Mouse (Mus musculus) lung, embryonic 14.5 days (tissue): ENCODE data around the gene Pparg. TPM values are rescaled to one million over a fixed set of nuclear protein-coding genes. Genes with fewer than 3 reads are reported as not detected.
A peak's percentile ranks its signal among the peaks of the same experiment; 100 is the strongest.

Experiments used
- ATAC-seq: fragments of 200-750 bp; cut with Nextera tagmentation; 2 replicates; pipeline ENCODE4 v1.8.0; 2017; ENCODE audit warnings: mild to moderate bottlenecking, moderate TSS enrichment, moderate library complexity; ENCODE audit not compliant: insufficient read depth
- DNase-seq: peaks from one replicate; pipeline ENCODE4 v3.0.0-alpha.2; 2015
- H3K27ac ChIP-seq: fragments of 300-500 bp; sonication (generic); 2 replicates; pipeline ENCODE4 v1.5.1; 2014; ENCODE audit warnings: low read depth, mild to moderate bottlenecking, moderate library complexity
- H3K27me3 ChIP-seq: fragments of 300-500 bp; sonication (generic); 2 replicates; pipeline ENCODE4 v1.6.1; 2014; ENCODE audit warnings: low read length, control low read depth; ENCODE audit not compliant: insufficient read depth
- H3K36me3 ChIP-seq: fragments of 300-500 bp; sonication (generic); 2 replicates; pipeline ENCODE4 v1.6.1; 2014; ENCODE audit warnings: control low read depth; ENCODE audit not compliant: insufficient read depth
- H3K4me1 ChIP-seq: fragments of 300-500 bp; sonication (generic); 2 replicates; pipeline ENCODE4 v1.6.1; 2014; ENCODE audit warnings: antibody characterized with exemption, control low read depth; ENCODE audit not compliant: insufficient read depth
- H3K4me2 ChIP-seq: fragments of 300-500 bp; sonication (generic); 2 replicates; pipeline ENCODE4 v1.6.1; 2014; ENCODE audit warnings: mild to moderate bottlenecking
- H3K4me3 ChIP-seq: fragments of 300-500 bp; sonication (generic); 2 replicates; pipeline ENCODE4 v1.5.1; 2014; ENCODE audit warnings: low read depth, low read length
- H3K9ac ChIP-seq: fragments of 300-500 bp; sonication (generic); 2 replicates; pipeline ENCODE4 v1.6.1; 2014
- H3K9me3 ChIP-seq: fragments of 300-500 bp; sonication (generic); 2 replicates; pipeline ENCODE4 v1.6.1; 2016; ENCODE audit warnings: low read depth, low read length, control low read depth
- CTCF ChIP-seq: IDR thresholded peaks from 2 replicates; pipeline ENCODE4 v1.5.1; 2016; ENCODE audit warnings: antibody characterized with exemption, low read depth
- WGBS: fragments of 180-500 bp; shearing (Covaris S2); extraction: QIAGEN DNeasy Blood & Tissue Kit; methylation state at CpG from one replicate; pipeline ENCODE4 v1.1.7; 2014; 5-methylcytosine and 5-hydroxymethylcytosine counted together
- polyA plus RNA-seq: library from polyadenylated mRNA; unstranded; fragments of >200 nt; fragmentation: Nextera tagmentation; extraction: Ambion mirVana; gene quantifications from 2 replicates; pipeline ENCODE4 v1.2.1, GENCODE M21; 2014

Gene Pparg
- polyA plus RNA-seq, 1 experiment from 2014 or later = 2.2 TPM

DNA sequence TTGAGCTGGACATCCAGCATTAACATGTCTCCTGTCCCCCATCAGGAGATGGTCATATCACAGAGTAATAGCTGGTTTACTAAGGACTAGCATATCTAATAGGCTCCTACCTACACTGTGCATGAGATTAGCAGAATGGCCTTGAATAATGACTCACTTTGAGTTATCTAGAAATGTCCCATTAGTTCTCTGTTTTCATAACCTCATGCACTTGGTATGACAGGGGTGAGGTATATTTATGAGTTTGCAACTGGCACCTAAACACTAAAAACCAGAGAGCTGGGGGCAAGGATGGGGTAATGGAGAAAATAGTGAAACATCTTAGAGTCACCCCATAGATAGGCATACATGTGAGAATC is 119.2 kb downstream of the Pparg start:
- Histone ChIP-seq H3K9ac (no peak overlapping the region), H3K4me2 (no peak overlapping the region), H3K4me3 (no peak overlapping the region), H3K36me3 (no peaks in the 10 kb centered on the region), H3K27me3 (no peaks in the 10 kb centered on the region), H3K4me1 (peaks cover 16% of the 10 kb centered on the region), H3K9me3 (no peaks in the 10 kb centered on the region), H3K27ac (peak overlapping the region; percentile 63)
- ATAC-seq = no peak
- TF ChIP-seq CTCF = no peak
- no peak for DNase-seq

DNA sequence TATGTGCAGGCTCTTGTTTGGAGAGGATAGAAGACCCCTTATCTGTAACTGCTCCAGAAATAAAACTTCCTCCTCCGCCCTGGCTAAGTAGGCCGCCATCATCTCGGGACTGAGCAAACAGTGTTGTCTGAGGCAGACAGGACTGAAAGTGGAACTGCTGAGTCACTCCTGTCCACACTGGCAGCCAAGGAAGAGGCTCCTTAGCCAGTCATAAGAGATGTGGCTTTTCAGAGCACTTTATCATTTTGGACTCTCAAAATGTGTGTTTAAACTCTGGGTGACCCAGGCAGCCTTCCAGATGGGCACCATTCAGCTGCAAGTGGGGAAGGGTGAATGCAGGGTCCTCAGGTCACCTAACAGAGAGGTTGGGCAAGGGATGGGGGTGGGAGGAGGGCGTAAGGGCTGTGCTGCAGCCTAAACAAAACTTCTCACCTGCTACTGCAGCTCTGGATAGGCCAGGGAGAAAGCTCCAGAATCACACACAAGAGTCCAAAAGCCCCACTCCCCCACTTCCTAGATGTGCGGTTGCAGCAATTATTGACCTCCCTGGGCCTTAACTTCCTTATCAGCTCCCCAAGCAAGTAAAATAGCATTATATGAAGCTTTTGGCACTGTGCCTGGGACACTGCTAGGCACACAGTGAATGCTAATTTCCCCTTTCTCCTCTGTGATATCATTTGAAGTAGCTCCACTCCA is 119.7 kb downstream of the Pparg start:
- H3K4me1 ChIP-seq = peaks cover 16% of the 10 kb centered on the region
- no peak overlapping the region for H3K4me3 ChIP-seq
- no peak overlapping the region for H3K4me2 ChIP-seq
- H3K27ac ChIP-seq = peak overlapping the region; percentile 63
- no peak overlapping the region for H3K9ac ChIP-seq
- DNase-seq (peak; percentile 86), ATAC-seq (peak; percentile 79)
- H3K9me3 ChIP-seq = no peaks in the 10 kb centered on the region
- TF ChIP-seq CTCF = no peak
- no peaks in the 10 kb centered on the region for H3K27me3 ChIP-seq
- 12% methylated on average over 5 of the region's 5 CpGs for WGBS
- no peaks in the 10 kb centered on the region for H3K36me3 ChIP-seq

DNA sequence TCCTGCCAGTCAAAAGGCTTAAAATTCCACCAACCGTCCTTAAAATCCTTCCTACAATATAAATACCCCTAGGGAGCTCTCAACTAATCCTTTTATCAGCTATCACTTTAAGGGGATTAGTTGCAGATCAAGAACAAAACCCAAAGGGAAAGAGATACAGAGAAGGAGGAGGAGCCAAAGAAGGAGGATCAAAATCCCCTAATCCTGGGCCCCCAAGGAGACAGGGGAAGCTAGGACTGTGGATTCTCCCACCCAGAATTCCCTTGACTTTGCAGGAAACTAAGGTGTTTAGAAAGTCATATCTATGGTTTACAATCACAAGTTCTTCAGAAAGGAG is 120.2 kb downstream of the Pparg start:
- H3K4me2 ChIP-seq = no peak overlapping the region
- TF ChIP-seq CTCF = no peak
- H3K27me3 ChIP-seq = no peaks in the 10 kb centered on the region
- H3K4me1 ChIP-seq = peaks cover 16% of the 10 kb centered on the region
- H3K27ac ChIP-seq = peak overlapping the region; percentile 63; the same call in 1 of the 2 replicates
- no peaks in the 10 kb centered on the region for H3K36me3 ChIP-seq
- H3K9me3 ChIP-seq = no peaks in the 10 kb centered on the region
- no peak for DNase-seq
- WGBS = 3% methylated on average over 1 of the region's 1 CpGs
- no peak overlapping the region for H3K9ac ChIP-seq
- no peak overlapping the region for H3K4me3 ChIP-seq
- ATAC-seq = no peak

DNA sequence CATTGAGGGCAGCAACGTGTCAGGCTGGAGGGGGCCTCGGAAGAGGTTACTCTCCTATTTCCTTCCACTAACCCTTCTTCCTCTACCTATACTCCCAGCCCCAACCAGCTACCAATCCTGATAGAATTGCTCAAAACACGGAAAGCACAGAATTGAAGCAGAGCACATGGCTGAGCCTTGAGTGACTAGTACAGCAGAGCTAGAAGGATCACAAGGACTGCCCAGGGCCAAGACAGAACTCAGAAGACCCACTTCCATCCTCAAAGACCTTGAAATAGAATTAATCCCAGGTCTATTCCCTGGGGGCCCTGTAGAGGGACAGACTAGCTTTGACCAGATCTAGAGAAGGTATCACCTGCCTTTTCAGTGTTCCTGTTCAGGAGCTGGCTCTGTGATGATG is 120.9 kb downstream of the Pparg start:
- Histone ChIP-seq H3K9ac (no peak overlapping the region), H3K27me3 (no peaks in the 10 kb centered on the region), H3K27ac (no peak overlapping the region), H3K4me2 (no peak overlapping the region), H3K4me3 (no peak overlapping the region), H3K9me3 (no peaks in the 10 kb centered on the region), H3K36me3 (no peaks in the 10 kb centered on the region), H3K4me1 (peaks cover 16% of the 10 kb centered on the region)
- no peak for TF ChIP-seq CTCF
- DNase-seq (no peak), ATAC-seq (no peak)
- WGBS = 48% methylated on average over 3 of the region's 3 CpGs

DNA sequence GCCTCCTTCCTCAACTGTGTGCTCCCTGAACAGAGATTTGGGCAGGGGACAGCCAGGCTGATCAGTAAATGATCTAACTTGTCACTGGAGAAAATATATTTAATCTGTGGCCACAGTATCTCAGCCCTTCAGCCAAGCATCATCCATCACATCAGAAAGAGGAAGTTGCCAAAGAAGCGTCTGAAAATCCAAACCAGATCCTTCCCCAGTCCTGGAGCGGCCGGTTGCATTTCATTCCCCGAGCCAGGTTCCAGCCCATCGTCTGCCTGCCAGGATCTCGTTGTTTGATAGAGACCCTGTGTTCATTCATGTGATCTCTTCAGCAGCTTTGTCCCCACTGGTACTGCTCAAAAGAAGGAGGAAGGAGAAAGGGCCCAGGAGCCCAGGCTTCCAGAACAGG is 124.9 kb downstream of the Pparg start:
- H3K4me3 ChIP-seq = no peak overlapping the region
- no peaks in the 10 kb centered on the region for H3K36me3 ChIP-seq
- ATAC-seq (no peak), DNase-seq (peak; percentile 62)
- no peaks in the 10 kb centered on the region for H3K27me3 ChIP-seq
- H3K4me2 ChIP-seq = no peak overlapping the region
- H3K4me1 ChIP-seq = peaks cover 4% of the 10 kb centered on the region
- H3K9ac ChIP-seq = no peak overlapping the region
- H3K9me3 ChIP-seq = no peaks in the 10 kb centered on the region
- WGBS = 25% methylated on average over 6 of the region's 6 CpGs
- no peak for TF ChIP-seq CTCF
- H3K27ac ChIP-seq = peak overlapping the region; percentile 14; the same call in 1 of the 2 replicates

DNA sequence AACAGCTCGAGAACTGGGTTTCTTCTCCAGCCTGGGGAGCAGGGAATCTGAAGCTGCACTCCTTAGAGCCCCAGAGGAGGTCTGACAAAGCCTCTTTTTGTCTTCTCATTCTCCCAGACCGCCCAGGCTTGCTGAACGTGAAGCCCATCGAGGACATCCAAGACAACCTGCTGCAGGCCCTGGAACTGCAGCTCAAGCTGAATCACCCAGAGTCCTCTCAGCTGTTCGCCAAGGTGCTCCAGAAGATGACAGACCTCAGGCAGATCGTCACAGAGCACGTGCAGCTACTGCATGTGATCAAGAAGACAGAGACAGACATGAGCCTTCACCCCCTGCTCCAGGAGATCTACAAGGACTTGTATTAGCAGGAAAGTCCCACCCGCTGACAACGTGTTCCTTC is 129.1 kb downstream of the Pparg start:
- Histone ChIP-seq H3K9me3 (no peaks in the 10 kb centered on the region), H3K4me1 (0 out of 2 replicates have a peak, but pooled peaks cover 7% of the 10 kb centered on the region), H3K9ac (no peak overlapping the region), H3K4me2 (no peak overlapping the region), H3K4me3 (no peak overlapping the region), H3K36me3 (no peaks in the 10 kb centered on the region), H3K27me3 (no peaks in the 10 kb centered on the region), H3K27ac (no peak overlapping the region)
- ATAC-seq = no peak
- 74% methylated on average over 9 of the region's 9 CpGs for WGBS
- no peak for DNase-seq
- TF ChIP-seq CTCF = no peak

DNA sequence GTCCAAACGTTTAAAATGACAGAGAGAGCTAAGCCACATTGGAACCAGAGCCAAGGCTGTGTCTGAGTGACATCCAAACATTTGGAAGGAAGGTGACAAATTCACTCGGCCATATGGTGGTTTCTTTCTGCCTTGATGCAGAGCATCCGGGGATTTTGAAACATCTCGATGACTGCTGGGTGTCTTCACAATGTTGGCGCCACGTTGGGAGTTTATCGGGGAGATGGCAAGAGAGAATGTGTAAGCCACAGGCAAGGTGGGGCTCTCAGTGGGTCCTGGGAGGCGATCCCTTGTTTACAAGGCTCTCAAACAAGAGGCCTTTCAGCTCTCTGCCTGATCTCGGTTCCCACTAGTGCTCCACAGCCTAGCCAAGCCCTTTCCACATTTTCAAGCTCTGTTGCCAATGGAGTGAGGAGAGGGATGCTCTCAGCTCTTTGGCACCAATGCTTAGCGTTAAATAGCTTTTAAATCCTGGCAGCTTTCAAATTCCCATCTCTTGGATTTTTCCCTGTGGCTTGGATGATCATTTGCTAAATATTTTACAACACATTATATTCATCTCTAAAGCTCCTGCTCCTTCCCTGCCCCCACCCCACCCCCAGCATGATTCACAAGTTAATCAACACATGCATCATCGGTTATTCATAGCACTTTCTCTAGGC is 132.3 kb downstream of the Pparg start:
- H3K27ac ChIP-seq = peak overlapping the region; percentile 67
- 0 out of 2 replicates have a peak, but pooled peaks cover 7% of the 10 kb centered on the region for H3K4me1 ChIP-seq
- no peak for TF ChIP-seq CTCF
- no peak overlapping the region for H3K4me3 ChIP-seq
- H3K4me2 ChIP-seq = 0 out of 2 replicates have a peak overlapping the region, but pooled peaks have one; percentile 7
- peak; percentile 76; the same call in 1 of the 2 replicates for ATAC-seq
- WGBS = 31% methylated on average over 11 of the region's 11 CpGs
- DNase-seq = peak; percentile 84
- no peaks in the 10 kb centered on the region for H3K36me3 ChIP-seq
- no peaks in the 10 kb centered on the region for H3K9me3 ChIP-seq
- H3K27me3 ChIP-seq = no peaks in the 10 kb centered on the region
- H3K9ac ChIP-seq = no peak overlapping the region
